Mouse (Mus musculus): ENCODE results near the gene Olfr640. TPM values are rescaled to one million over a fixed set of nuclear protein-coding genes. Genes with fewer than 3 reads are reported as not detected.

The Olfr640 gene
- polyA plus RNA-seq (2017; shearing (Covaris generic)), result not detected

DNA sequence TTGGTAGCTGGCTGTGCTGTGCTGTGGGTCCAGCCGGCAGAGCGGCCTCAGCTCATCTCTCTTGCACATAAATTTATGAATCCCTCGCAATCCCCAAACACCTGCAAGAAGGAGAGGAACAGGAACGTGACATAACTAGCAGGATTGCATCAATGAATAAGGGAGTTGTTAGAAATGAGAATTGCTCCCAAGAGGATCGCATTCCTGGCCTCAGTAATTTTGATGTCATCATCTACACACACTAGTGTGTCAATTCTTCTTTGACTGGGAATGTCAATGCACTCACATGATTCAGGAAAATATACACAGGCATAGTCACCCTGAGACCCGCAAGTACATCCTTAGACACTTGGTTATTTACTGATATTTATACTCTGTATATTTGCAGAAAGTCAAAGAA lies at the start of gene Olfr640:
TSS of gene Olfr640 (minus strand) at position 101 of the 400 bp plus-strand sequence.

DNA sequence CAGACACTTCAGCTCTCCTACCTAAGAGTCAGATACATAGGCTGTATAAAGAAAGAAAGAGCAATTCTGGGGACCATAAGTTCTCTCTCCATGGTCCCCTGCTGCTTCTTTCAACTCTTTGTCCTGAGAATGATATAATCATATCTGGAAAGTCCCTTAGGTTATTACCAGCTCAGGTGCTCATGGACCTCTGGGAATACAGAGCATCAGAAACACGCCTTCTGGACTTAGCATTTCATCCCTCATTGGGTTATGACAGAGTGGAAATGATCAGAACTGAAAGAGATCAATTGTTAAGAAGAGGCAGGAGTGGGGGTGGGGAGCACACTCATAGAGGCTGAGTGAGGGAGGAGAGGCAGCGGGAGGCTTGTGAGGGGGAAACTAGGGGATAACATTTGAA lies 46.4 kb upstream of the Olfr640 start, which contains the start of gene Olfr644:
TSS of gene Olfr644 (minus strand) at position 101 of the 400 bp plus-strand sequence.

DNA sequence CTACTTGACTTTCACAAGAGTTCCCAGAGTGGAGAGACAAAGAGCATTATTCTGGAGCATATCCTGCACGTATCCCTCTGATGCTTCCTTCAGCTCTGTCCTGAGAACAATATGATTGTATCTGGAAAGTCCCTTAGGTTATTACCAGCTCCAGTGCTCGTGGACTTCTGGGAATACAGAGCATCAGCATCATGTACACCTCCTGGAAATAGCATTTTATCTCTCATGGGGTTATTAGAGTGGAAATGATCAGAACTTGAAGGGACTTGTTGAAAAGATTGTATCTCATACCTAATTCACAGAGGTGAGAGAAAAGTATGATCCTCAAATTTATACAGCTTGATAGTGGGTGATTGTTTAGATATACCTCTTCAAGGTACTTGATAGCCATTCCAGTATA lies 36.0 kb upstream of the Olfr640 start, which contains the start of gene 4930516K23Rik:
TSS of gene 4930516K23Rik (minus strand) at position 101 of the 400 bp plus-strand sequence.

DNA sequence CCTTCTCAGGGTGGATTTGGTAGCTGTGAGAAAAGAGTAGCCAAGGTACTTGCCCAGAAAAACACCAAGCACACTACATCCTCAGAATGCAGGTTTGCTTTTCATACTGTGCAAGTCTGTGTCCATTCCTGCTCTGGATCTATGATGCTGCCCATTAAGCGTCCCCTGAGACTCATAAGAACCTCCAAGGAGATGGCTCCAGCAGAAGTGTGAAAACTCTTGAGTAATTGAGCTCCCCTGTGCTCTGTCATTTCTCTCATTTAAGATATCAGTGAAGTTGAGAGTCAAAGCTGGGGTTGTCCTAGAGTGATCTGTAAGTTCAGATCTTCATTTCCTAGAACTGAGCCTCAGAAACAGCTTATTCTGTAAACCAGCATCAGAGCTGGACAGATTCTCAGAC lies 27.2 kb upstream of the Olfr640 start, which contains the start of gene Olfr642:
TSS of gene Olfr642 (minus strand) at position 101 of the 400 bp plus-strand sequence.

DNA sequence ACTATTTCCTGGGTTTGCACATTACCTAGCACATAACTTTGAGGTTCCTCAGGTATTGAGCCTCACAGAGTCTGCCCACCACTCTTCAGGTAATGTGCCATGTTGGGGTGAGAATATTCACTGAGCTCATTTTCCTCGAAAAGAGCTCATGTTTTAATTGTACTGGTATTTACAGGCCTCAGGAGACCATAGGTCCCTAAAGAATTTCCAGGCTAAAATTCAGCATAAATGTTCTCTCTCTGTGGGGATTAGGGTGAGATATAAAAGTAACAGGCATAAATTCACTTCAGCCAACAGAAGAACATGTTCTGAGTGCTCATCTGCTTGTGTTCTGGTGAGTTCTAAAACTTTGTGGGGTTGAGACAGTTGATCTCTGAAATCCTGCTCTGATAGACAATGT lies 9.8 kb upstream of the Olfr640 start, which contains the start of gene Olfr641:
TSS of gene Olfr641 (plus strand) at position 301 of the 400 bp plus-strand sequence.

DNA sequence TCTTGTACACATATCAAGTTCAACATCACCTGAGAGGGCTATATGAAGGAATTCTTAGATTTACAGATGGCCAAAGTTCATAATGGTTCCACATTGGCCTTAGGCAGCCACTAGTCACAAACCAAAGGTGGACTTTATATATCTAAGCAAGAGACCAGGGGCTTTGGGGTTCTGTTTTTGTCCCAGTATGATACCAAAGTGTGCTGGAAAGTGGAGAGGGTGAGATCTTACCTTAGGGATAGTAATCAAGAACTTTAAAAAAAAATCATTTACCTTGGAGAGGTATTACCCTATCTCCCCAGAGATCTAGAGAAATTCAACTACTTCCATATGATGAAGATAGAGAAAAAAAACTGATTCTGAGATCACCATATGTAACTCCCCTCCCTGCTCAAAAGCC lies 8.2 kb downstream of the Olfr640 start, which contains the start of gene Olfr639:
TSS of gene Olfr639 (minus strand) at position 101 of the 400 bp plus-strand sequence.

DNA sequence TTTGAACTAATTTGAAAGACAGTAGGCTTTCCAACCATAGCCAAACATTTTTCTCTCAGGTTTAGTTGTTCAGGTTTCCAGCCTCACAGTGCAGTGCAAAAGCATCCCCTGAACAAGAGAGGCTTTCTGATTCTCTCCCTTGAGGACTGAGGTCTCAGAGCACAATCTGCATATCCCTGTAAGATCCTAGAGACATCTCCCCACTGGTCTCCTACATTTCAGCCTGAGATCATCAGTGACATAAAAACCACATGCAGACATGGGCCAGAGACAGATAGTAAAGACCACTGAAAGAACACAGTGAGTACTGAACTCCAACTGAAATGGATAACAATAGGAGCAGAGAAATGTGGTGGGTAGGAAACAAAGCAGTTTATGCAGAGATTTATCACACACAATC lies 26.9 kb downstream of the Olfr640 start, which contains the start of gene Olfr638:
TSS of gene Olfr638 (plus strand) at position 301 of the 400 bp plus-strand sequence.

DNA sequence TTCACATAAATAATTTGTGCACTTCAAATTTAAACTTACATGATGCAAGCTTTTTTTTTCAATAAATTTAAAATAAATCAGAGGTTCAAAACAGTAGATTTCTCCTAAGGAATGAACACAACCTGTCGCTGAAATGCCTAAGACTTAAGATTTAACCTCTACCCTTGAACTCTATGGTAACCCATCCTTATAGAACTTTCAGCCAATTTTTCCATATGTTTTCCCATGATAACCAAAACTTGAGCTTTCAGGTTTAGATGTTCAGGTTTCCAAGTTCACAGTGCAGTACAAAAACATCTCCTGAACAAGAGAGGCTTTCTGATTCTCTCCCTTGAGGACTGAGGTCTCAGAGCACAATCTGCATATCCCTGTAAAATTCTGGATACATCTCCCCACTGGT lies 54.5 kb downstream of the Olfr640 start, which contains the start of gene Olfr635:
TSS of gene Olfr635 (plus strand) at position 301 of the 400 bp plus-strand sequence.

Other genes starting within 250 kb of the Olfr640 start
- gene Olfr68, start 245.9 kb downstream of the Olfr640 start, polyA plus RNA-seq (2017; shearing (Covaris generic)), result 0.09 TPM
- gene Olfr67, start 233.8 kb downstream of the Olfr640 start, polyA plus RNA-seq (2017; shearing (Covaris generic)), result not detected
- 19.9 TPM for gene Hbb-bt, start 211.6 kb downstream of the Olfr640 start, polyA plus RNA-seq (2017; shearing (Covaris generic))
- 82.8 TPM for gene Hbb-bs, start 197.5 kb downstream of the Olfr640 start, polyA plus RNA-seq (2017; shearing (Covaris generic))
- not detected for gene Hbb-bh2, start 185.1 kb downstream of the Olfr640 start, polyA plus RNA-seq (2017; shearing (Covaris generic))
- not detected for gene Hbb-bh1, start 182.4 kb downstream of the Olfr640 start, polyA plus RNA-seq (2017; shearing (Covaris generic))
- gene Hbb-y, start 172.4 kb downstream of the Olfr640 start, polyA plus RNA-seq (2017; shearing (Covaris generic)), result not detected
- gene Olfr66, start 139.3 kb downstream of the Olfr640 start, polyA plus RNA-seq (2017; shearing (Covaris generic)), result not detected
- not detected for gene Olfr64, start 131.1 kb downstream of the Olfr640 start, polyA plus RNA-seq (2017; shearing (Covaris generic))
- gene Olfr65, start 122.1 kb downstream of the Olfr640 start, polyA plus RNA-seq (2017; shearing (Covaris generic)), result not detected
- gene Olfr631, start 96.7 kb downstream of the Olfr640 start, polyA plus RNA-seq (2017; shearing (Covaris generic)), result not detected
- not detected for gene Olfr632, start 91.2 kb downstream of the Olfr640 start, polyA plus RNA-seq (2017; shearing (Covaris generic))
- gene Olfr633, start 81.1 kb downstream of the Olfr640 start, polyA plus RNA-seq (2017; shearing (Covaris generic)), result not detected
- gene Olfr635, start 54.4 kb downstream of the Olfr640 start, polyA plus RNA-seq (2017; shearing (Covaris generic)), result 0.04 TPM
- gene Olfr638, start 26.8 kb downstream of the Olfr640 start, polyA plus RNA-seq (2017; shearing (Covaris generic)), result not detected
- gene Olfr639, start 8.3 kb downstream of the Olfr640 start, polyA plus RNA-seq (2017; shearing (Covaris generic)), result not detected
- gene Olfr641, start 9.9 kb upstream of the Olfr640 start, polyA plus RNA-seq (2017; shearing (Covaris generic)), result not detected
- 0.06 TPM for gene Olfr642, start 27.1 kb upstream of the Olfr640 start, polyA plus RNA-seq (2017; shearing (Covaris generic))
- not detected for gene 4930516K23Rik, start 35.9 kb upstream of the Olfr640 start, polyA plus RNA-seq (2017; shearing (Covaris generic))
- gene Olfr644, start 46.3 kb upstream of the Olfr640 start, polyA plus RNA-seq (2017; shearing (Covaris generic)), result not detected
- gene Olfr645, start 59.9 kb upstream of the Olfr640 start, polyA plus RNA-seq (2017; shearing (Covaris generic)), result not detected
- not detected for gene Olfr646, start 79.3 kb upstream of the Olfr640 start, polyA plus RNA-seq (2017; shearing (Covaris generic))
- gene Ubqln5, start 104.3 kb upstream of the Olfr640 start, polyA plus RNA-seq (2017; shearing (Covaris generic)), result not detected
- gene Olfr643, start 111.8 kb upstream of the Olfr640 start, polyA plus RNA-seq (2017; shearing (Covaris generic)), result not detected
- not detected for gene Ubqln3, start 117.7 kb upstream of the Olfr640 start, polyA plus RNA-seq (2017; shearing (Covaris generic))
- gene Ubqlnl, start 125.0 kb upstream of the Olfr640 start, polyA plus RNA-seq (2017; shearing (Covaris generic)), result not detected
- not detected for gene Olfm5, start 139.3 kb upstream of the Olfr640 start, polyA plus RNA-seq (2017; shearing (Covaris generic))
- gene Olfr648, start 157.8 kb upstream of the Olfr640 start, polyA plus RNA-seq (2017; shearing (Covaris generic)), result 0.26 TPM
- gene Olfr649, start 170.4 kb upstream of the Olfr640 start, polyA plus RNA-seq (2017; shearing (Covaris generic)), result not detected
- gene Trim6, start 193.2 kb upstream of the Olfr640 start, polyA plus RNA-seq (2017; shearing (Covaris generic)), result 1.7 TPM
- 63.8 TPM for gene Trim34a, start 218.9 kb upstream of the Olfr640 start, polyA plus RNA-seq (2017; shearing (Covaris generic))